Mouse (Mus musculus): Measurements from ENCODE around the gene Rrp1b. TPM values are rescaled to one million over a fixed set of nuclear protein-coding genes. Genes with fewer than 3 reads are reported as not detected.
"Not testable (repeated sequence)": the region's sequence is repeated elsewhere in the genome, so short reads cannot be mapped to it uniquely, and the experiment has no call there.

The Rrp1b gene
- polyA plus RNA-seq, 1 experiment from 2014 or later = 32.3 TPM

DNA sequence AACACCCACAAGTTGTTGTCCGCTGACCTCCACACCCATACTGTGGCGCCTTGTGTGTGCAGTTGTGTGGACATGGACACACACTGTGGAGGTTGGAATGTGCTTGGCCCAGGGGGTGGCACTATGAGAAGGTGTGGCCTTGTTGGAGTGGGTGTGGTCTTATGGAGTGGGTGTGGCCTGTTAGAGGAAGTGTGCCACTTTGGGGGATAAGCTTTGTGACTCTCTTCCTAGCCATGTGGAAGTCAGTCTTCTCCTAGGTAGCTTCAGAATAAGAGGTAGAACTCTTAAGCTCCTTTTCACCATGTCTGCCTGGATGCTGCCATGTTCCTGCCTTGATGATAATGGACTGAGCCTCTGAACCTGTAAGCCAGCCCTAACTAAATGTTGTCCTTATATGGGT lies 51.2 kb downstream of the Rrp1b start:
- Histone ChIP-seq H3K4me2 (ENCODE audit: low read depth, low read length) (no peak overlapping the region), H3K9ac (ENCODE audit: low read length) (no peak overlapping the region), H3K27me3 (ENCODE audit: control insufficient read depth, insufficient read depth, low read length) (no peaks in the 10 kb centered on the region), H3K36me3 (ENCODE audit: control insufficient read depth, insufficient read depth) (no peaks in the 10 kb centered on the region), H3K4me1 (ENCODE audit: control insufficient read depth, insufficient read depth, low read length) (0 out of 2 replicates have a peak, but pooled peaks cover 2% of the 10 kb centered on the region), H3K4me3 (ENCODE audit: low read length) (no peak overlapping the region), H3K9me3 (replicated peaks; ENCODE audit: control insufficient read depth, low read length) (no peaks in the 10 kb centered on the region), H3K27ac (ENCODE audit: low read length) (no peak overlapping the region)
- 96% methylated on average over 2 of the region's 2 CpGs for WGBS
- no peak for ATAC-seq (replicated peaks; ENCODE audit: extremely low read depth, insufficient read depth, low FRiP score)

DNA sequence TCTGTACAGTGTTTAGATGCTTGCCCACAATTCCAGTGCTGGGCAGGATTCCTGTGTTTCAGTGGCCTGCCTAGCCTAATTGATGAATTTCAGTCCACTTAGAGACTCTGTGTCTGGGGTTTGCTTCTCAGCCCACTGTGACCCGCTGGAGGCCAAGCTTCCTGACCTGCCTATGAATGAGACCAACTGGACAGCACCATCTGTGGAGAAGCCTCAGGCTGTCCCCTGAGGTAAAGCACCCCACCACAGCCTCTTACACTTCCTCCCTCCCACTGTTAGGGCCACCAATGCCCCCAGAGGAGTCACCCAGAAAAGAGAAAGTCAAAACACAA lies 55.1 kb downstream of the Rrp1b start:
- ATAC-seq (replicated peaks; ENCODE audit: extremely low read depth, insufficient read depth, low FRiP score) = no peak
- peak overlapping the region; percentile 61 for H3K9ac ChIP-seq (ENCODE audit: low read length)

DNA sequence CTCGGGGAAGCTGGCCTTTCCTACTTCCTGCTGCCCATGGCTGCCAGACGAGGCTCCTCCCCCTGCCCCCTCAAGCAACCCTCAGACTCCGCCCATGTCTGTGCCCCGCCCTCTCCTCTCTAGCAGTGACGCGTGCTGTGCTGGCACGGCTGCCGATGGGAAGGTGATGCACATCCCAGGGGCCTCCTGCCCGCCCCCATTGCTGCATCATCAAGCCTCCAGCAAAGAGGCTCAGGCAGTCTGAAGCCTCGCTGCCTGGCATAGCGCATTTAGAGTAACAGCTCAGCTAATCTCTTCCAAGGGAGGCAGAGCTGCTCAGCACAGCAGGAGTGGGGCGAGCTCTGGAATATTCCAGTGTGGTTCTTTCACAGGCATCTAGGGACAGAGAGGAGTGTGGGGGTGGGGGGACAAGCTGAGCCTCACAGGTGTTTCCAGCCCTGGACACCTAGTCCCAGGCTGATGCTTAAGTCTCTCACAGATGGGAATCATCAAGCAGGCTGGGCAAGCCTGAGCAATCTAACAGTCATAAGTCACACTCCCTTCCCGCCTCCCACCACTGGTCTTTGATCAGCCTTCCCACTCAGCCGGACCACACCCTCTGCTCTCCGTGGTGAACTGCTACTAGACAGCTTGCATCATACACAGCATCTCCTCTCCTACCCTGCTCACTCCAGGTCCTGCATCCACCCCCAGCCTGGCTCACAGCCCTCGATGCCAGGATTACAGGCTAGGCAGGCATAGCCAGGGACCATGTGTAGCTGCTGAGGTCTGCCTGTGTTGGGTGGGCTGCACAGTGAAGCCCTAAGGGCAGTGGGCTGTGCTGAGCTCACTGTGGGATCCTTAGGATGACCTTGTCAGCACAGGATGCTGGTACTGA lies 55.7 kb downstream of the Rrp1b start:
- WGBS = 9% methylated on average over 14 of the region's 16 CpGs
- H3K9ac ChIP-seq (ENCODE audit: low read length) = peak overlapping the region; percentile 61

More for the DNA sequence above, 55.1 kb downstream of the Rrp1b start:
- Histone ChIP-seq H3K9me3 (replicated peaks; ENCODE audit: control insufficient read depth, low read length) (0 out of 2 replicates have a peak, but pooled peaks cover 3% of the 10 kb centered on the region), H3K27ac (ENCODE audit: low read length) (peak overlapping the region; percentile 1; the same call in 1 of the 2 replicates), H3K4me3 (ENCODE audit: low read length) (peak overlapping the region; percentile 42), H3K4me1 (ENCODE audit: control insufficient read depth, insufficient read depth, low read length) (0 out of 2 replicates have a peak, but pooled peaks cover 2% of the 10 kb centered on the region), H3K36me3 (ENCODE audit: control insufficient read depth, insufficient read depth) (no peaks in the 10 kb centered on the region), H3K27me3 (ENCODE audit: control insufficient read depth, insufficient read depth, low read length) (no peaks in the 10 kb centered on the region), H3K4me2 (ENCODE audit: low read depth, low read length) (peak overlapping the region; percentile 59)
- WGBS = 21% methylated on average over 1 of the region's 1 CpGs

DNA sequence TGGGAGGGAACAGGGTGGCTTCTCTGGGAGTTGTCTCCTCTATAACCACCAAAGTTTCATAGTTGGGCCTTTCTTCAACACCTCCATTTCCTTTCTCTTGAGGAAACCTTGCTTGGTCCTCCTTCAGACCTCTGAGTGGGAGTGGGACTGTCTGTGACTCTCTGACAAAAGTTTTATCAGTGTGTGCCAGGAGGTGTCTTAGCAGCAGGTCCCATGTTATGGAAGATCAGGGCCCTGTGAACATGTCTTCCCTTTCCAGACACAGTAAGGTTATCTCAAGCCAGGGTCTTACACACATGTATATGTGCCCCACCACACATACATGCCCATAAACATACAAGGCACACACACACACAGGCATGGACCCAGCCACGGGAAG lies 56.3 kb downstream of the Rrp1b start:
- Histone ChIP-seq H3K36me3 (ENCODE audit: control insufficient read depth, insufficient read depth) (no peaks in the 10 kb centered on the region), H3K27me3 (ENCODE audit: control insufficient read depth, insufficient read depth, low read length) (no peaks in the 10 kb centered on the region), H3K9me3 (replicated peaks; ENCODE audit: control insufficient read depth, low read length) (0 out of 2 replicates have a peak, but pooled peaks cover 3% of the 10 kb centered on the region), H3K9ac (ENCODE audit: low read length) (no peak overlapping the region), H3K27ac (ENCODE audit: low read length) (no peak overlapping the region), H3K4me1 (ENCODE audit: control insufficient read depth, insufficient read depth, low read length) (0 out of 2 replicates have a peak, but pooled peaks cover 2% of the 10 kb centered on the region), H3K4me3 (ENCODE audit: low read length) (no peak overlapping the region), H3K4me2 (ENCODE audit: low read depth, low read length) (no peak overlapping the region)
- ATAC-seq (replicated peaks; ENCODE audit: extremely low read depth, insufficient read depth, low FRiP score) = no peak
- WGBS = 86% methylated on average over 1 of the region's 1 CpGs

More for the DNA sequence above, 55.7 kb downstream of the Rrp1b start:
- peak overlapping the region; percentile 42 for H3K4me3 ChIP-seq (ENCODE audit: low read length)
- not testable (repeated sequence) for H3K4me1 ChIP-seq (ENCODE audit: control insufficient read depth, insufficient read depth, low read length); H3K36me3 ChIP-seq (ENCODE audit: control insufficient read depth, insufficient read depth); H3K9me3 ChIP-seq (replicated peaks; ENCODE audit: control insufficient read depth, low read length); H3K27me3 ChIP-seq (ENCODE audit: control insufficient read depth, insufficient read depth, low read length)
- H3K4me2 ChIP-seq (ENCODE audit: low read depth, low read length) = peak overlapping the region; percentile 59
- peak; percentile 86 for ATAC-seq (replicated peaks; ENCODE audit: extremely low read depth, insufficient read depth, low FRiP score)
- peak overlapping the region; percentile 1; the same call in 1 of the 2 replicates for H3K27ac ChIP-seq (ENCODE audit: low read length)

DNA sequence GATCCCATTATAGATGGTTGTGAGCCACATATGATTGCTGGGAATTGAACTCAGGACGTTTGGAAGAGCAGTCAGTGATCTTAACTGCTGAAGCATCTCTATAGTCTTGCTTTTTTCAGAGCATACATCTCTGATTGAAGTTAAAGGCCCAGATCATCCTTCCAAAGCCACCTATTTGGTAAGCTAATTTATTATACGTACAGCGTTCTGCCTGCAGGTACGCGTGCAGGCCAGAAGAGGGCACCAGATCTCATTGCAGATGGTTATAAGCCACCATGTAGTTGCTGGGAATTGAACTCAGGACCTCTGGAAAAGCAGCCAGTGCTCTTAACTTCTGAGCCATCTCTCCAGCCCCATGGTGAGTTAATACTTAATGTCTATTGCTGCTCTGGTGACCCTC lies 57.0 kb downstream of the Rrp1b start:
- H3K9ac ChIP-seq (ENCODE audit: low read length) = no peak overlapping the region
- H3K27me3 ChIP-seq (ENCODE audit: control insufficient read depth, insufficient read depth, low read length) = no peaks in the 10 kb centered on the region
- ATAC-seq (replicated peaks; ENCODE audit: extremely low read depth, insufficient read depth, low FRiP score) = no peak
- 0 out of 2 replicates have a peak, but pooled peaks cover 3% of the 10 kb centered on the region for H3K9me3 ChIP-seq (replicated peaks; ENCODE audit: control insufficient read depth, low read length)
- no peak overlapping the region for H3K27ac ChIP-seq (ENCODE audit: low read length)
- 0 out of 2 replicates have a peak, but pooled peaks cover 2% of the 10 kb centered on the region for H3K4me1 ChIP-seq (ENCODE audit: control insufficient read depth, insufficient read depth, low read length)
- H3K4me2 ChIP-seq (ENCODE audit: low read depth, low read length) = no peak overlapping the region
- 76% methylated on average over 5 of the region's 5 CpGs for WGBS
- no peak overlapping the region for H3K4me3 ChIP-seq (ENCODE audit: low read length)
- no peaks in the 10 kb centered on the region for H3K36me3 ChIP-seq (ENCODE audit: control insufficient read depth, insufficient read depth)

DNA sequence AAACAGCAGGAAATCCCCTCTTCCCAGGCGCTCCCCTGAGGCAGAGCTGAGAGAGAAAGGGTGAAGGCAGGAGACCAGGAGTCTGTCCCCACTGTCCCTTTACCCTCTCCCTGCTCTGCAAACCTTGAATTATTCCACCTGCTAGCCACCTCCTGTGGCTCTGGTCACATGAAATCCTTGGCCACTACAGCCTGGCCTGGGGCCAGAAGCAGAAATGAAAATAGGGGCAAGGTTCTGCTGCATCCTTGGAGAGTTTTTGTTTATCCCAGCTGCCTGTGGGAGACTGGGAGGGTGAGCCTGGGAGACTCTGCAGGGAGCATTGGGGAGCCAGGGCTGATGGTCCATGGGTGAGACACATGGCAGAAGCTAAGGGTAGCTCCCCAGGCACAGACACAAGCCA lies 61.8 kb downstream of the Rrp1b start:
- Histone ChIP-seq H3K4me2 (ENCODE audit: low read depth, low read length) (no peak overlapping the region), H3K27me3 (ENCODE audit: control insufficient read depth, insufficient read depth, low read length) (peaks cover 9% of the 10 kb centered on the region), H3K36me3 (ENCODE audit: control insufficient read depth, insufficient read depth) (no peaks in the 10 kb centered on the region), H3K4me1 (ENCODE audit: control insufficient read depth, insufficient read depth, low read length) (peaks cover 9% of the 10 kb centered on the region), H3K4me3 (ENCODE audit: low read length) (no peak overlapping the region), H3K9me3 (replicated peaks; ENCODE audit: control insufficient read depth, low read length) (0 out of 2 replicates have a peak, but pooled peaks cover 3% of the 10 kb centered on the region), H3K27ac (ENCODE audit: low read length) (no peak overlapping the region), H3K9ac (ENCODE audit: low read length) (no peak overlapping the region)
- 83% methylated on average over 1 of the region's 1 CpGs for WGBS
- no peak for ATAC-seq (replicated peaks; ENCODE audit: extremely low read depth, insufficient read depth, low FRiP score)

DNA sequence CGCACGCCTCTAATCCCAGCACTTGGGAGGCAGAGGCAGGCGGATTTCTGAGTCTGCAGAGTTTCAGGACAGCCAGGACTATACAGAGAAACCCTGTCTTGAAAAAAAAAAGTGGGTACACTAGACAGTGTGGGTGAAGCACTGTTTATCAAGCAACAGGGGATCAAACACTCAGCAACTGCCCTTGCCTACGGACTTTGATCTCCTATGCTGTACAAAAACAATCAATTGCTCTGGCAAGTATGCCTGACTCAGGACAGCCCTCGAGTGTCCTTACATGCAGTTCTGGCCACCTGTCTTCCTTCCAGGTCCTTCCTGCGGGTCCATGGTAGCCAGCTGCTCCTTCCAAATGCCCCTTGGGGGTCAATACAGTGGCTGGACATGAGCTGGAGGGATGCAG lies 63.0 kb downstream of the Rrp1b start:
- WGBS = 83% methylated on average over 5 of the region's 6 CpGs
- not testable (repeated sequence) for H3K9me3 ChIP-seq (replicated peaks; ENCODE audit: control insufficient read depth, low read length); H3K4me3 ChIP-seq (ENCODE audit: low read length); H3K4me1 ChIP-seq (ENCODE audit: control insufficient read depth, insufficient read depth, low read length); H3K9ac ChIP-seq (ENCODE audit: low read length); H3K36me3 ChIP-seq (ENCODE audit: control insufficient read depth, insufficient read depth); H3K27me3 ChIP-seq (ENCODE audit: control insufficient read depth, insufficient read depth, low read length); H3K4me2 ChIP-seq (ENCODE audit: low read depth, low read length); H3K27ac ChIP-seq (ENCODE audit: low read length); ATAC-seq (replicated peaks; ENCODE audit: extremely low read depth, insufficient read depth, low FRiP score)

DNA sequence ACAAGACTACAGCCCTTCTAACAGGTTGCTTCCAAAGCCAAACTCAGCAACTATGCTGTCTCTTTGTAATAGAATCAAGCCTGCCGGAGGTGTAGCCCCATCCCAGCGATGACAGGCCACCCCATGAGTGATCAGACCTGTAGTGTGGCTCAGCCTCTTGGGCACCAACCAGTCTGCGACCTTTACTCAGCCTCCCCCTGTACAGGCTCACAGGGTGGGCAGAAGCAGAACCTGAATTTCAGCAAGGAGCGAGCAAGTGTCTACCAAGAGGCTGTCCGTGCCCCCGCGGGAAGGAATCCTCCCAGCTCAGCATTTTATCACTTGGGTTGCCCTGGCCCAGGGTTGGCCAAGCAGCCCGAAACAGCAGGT lies 63.7 kb downstream of the Rrp1b start:
- no peaks in the 10 kb centered on the region for H3K36me3 ChIP-seq (ENCODE audit: control insufficient read depth, insufficient read depth)
- H3K9ac ChIP-seq (ENCODE audit: low read length) = peak overlapping the region; percentile 67
- H3K9me3 ChIP-seq (replicated peaks; ENCODE audit: control insufficient read depth, low read length) = no peaks in the 10 kb centered on the region
- H3K4me2 ChIP-seq (ENCODE audit: low read depth, low read length) = peak overlapping the region; percentile 78
- H3K27ac ChIP-seq (ENCODE audit: low read length) = no peak overlapping the region
- no peak for ATAC-seq (replicated peaks; ENCODE audit: extremely low read depth, insufficient read depth, low FRiP score)
- H3K27me3 ChIP-seq (ENCODE audit: control insufficient read depth, insufficient read depth, low read length) = peaks cover 9% of the 10 kb centered on the region
- peak overlapping the region; percentile 56 for H3K4me3 ChIP-seq (ENCODE audit: low read length)
- H3K4me1 ChIP-seq (ENCODE audit: control insufficient read depth, insufficient read depth, low read length) = peaks cover 9% of the 10 kb centered on the region
- 32% methylated on average over 8 of the region's 8 CpGs for WGBS

DNA sequence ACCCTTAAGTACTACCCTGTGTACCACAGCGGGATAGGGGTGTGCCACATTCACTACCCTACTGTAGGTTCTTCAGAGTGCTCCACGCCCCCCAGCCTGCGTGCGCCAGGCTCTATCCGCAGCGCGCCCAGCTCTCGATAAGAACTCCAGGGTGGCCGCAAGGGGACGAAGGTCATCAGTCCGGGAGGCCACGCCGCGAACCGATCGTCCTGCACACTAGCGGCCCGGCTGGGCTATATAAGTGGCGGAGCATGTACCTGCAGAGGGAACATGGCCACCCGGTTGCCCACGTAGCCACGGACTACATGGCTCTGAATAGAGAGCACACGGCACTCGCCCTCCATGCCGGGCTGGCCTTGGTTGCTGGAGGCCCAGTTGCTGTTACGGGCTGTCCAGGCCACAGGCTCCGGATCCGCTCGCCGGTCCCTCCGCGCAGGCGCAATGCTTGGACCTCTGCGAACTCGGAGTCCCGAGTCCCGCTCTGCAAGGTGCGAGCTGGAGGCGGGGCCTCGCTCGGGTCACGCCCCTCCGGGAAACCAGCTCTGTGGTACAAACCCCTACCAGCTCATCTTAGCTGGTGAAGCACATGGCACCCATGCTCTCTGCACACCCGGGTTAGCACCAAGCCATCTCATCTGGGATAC lies 64.2 kb downstream of the Rrp1b start:
- Histone ChIP-seq H3K27me3 (ENCODE audit: control insufficient read depth, insufficient read depth, low read length) (peaks cover 9% of the 10 kb centered on the region), H3K36me3 (ENCODE audit: control insufficient read depth, insufficient read depth) (no peaks in the 10 kb centered on the region), H3K4me2 (ENCODE audit: low read depth, low read length) (peak overlapping the region; percentile 78), H3K27ac (ENCODE audit: low read length) (no peak overlapping the region), H3K9me3 (replicated peaks; ENCODE audit: control insufficient read depth, low read length) (no peaks in the 10 kb centered on the region), H3K4me1 (ENCODE audit: control insufficient read depth, insufficient read depth, low read length) (peaks cover 9% of the 10 kb centered on the region), H3K9ac (ENCODE audit: low read length) (peak overlapping the region; percentile 67), H3K4me3 (ENCODE audit: low read length) (peak overlapping the region; percentile 56)
- WGBS = 2% methylated on average over 44 of the region's 44 CpGs
- peak; percentile 75 for ATAC-seq (replicated peaks; ENCODE audit: extremely low read depth, insufficient read depth, low FRiP score)

All from heart, embryonic 16.5 days (tissue).